Mouse (Mus musculus) midbrain, embryonic 14.5 days (tissue): Measurements from ENCODE around the gene Sez6l2. TPM values are rescaled to one million over a fixed set of nuclear protein-coding genes. Genes with fewer than 3 reads are reported as not detected.

ENCODE experiments used
- ATAC-seq: fragments of 200-750 bp; cut with Nextera tagmentation; 2 replicates; pipeline ENCODE4 v1.8.0; 2017; ENCODE audit warnings: moderate number of reproducible peaks, moderate library complexity; ENCODE audit not compliant: low FRiP score, low TSS enrichment
- DNase-seq: peaks from one replicate; pipeline ENCODE4 v3.0.0-alpha.2; 2015
- H3K27ac ChIP-seq: fragments of 300-500 bp; sonication (generic); replicated peaks from 2 replicates; pipeline ENCODE4 v1.5.1; 2014; ENCODE audit warnings: mild to moderate bottlenecking, low read depth, low read length, moderate library complexity
- H3K27me3 ChIP-seq: fragments of 300-500 bp; sonication (generic); 2 replicates; pipeline ENCODE4 v1.6.1; 2014; ENCODE audit warnings: low read length, control low read depth, mixed read lengths; ENCODE audit not compliant: control insufficient read depth, insufficient read depth
- H3K36me3 ChIP-seq: fragments of 300-500 bp; sonication (generic); 2 replicates; pipeline ENCODE4 v1.6.1; 2014; ENCODE audit warnings: low read length, control low read depth; ENCODE audit not compliant: control insufficient read depth, insufficient read depth
- H3K4me1 ChIP-seq: fragments of 300-500 bp; sonication (generic); 2 replicates; pipeline ENCODE4 v1.6.1; 2014; ENCODE audit warnings: mild to moderate bottlenecking, antibody characterized with exemption, low read length, control low read depth; ENCODE audit not compliant: control insufficient read depth, insufficient read depth
- H3K4me2 ChIP-seq: fragments of 300-500 bp; sonication (generic); 2 replicates; pipeline ENCODE4 v1.6.1; 2014; ENCODE audit warnings: mild to moderate bottlenecking, low read length, moderate library complexity
- H3K4me3 ChIP-seq: fragments of 300-500 bp; sonication (generic); replicated peaks from 2 replicates; pipeline ENCODE4 v1.5.1; 2014; ENCODE audit warnings: low read depth, low read length
- H3K9ac ChIP-seq: fragments of 300-500 bp; sonication (generic); replicated peaks from 2 replicates; pipeline ENCODE4 v1.6.1; 2014; ENCODE audit warnings: mild to moderate bottlenecking, low read length, moderate library complexity
- H3K9me3 ChIP-seq: fragments of 300-500 bp; sonication (generic); 2 replicates; pipeline ENCODE4 v1.6.1; 2016; ENCODE audit warnings: low read length, control low read depth, mixed read lengths; ENCODE audit not compliant: control insufficient read depth
- WGBS: fragments of 180-500 bp; shearing (Covaris S2); extraction: QIAGEN DNeasy Blood & Tissue Kit; methylation state at CpG from one replicate; pipeline ENCODE4 v1.1.7; 2014; 5-methylcytosine and 5-hydroxymethylcytosine counted together
- polyA plus RNA-seq: library from polyadenylated mRNA; unstranded; fragments of >200 nt; fragmentation: Nextera tagmentation; extraction: Ambion mirVana; gene quantifications from 2 replicates; pipeline ENCODE4 v1.2.1, GENCODE M21; 2014

The Sez6l2 gene
- polyA plus RNA-seq, 1 experiment from 2014 or later, result 59.1 TPM

DNA sequence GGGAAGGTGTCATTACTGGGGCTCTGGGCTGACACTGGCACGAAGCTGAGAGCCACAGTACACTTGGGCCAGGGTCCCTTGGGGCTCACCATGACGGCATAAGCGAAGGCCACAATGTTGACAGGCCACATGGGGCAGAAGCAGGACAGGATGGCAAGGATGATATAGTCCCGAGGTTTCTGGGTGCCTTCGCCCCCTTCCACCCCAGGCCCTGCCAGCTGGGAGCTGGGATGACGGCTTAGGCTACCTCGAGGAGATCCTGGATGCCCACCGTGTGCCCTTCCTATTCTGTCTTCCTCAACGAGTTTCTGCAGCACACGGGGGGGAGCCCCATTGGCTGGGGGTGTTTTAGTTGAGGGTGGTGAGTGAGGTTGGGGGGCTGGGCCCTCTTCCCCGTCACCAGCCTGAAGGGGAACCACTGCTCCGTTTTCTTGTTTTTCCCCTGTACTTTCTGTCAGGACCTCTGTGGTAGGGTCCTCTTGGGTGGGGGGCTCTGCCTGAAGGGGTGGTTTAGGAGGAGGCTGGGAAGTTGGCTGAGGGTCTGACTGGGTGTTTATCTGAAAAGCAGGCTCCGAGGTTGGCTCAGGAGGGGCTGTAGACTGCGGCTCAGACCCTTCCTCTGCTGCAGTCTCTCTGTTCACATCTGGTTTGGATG lies 69.1 kb downstream of the Sez6l2 start:
- WGBS, result 86% methylated on average over 14 of the region's 14 CpGs
- DNase-seq (no peak), ATAC-seq (no peak)
- Histone ChIP-seq H3K27ac (no peak overlapping the region), H3K4me2 (peak overlapping the region; percentile 84), H3K9ac (peak overlapping the region; percentile 80), H3K9me3 (no peaks in the 10 kb centered on the region), H3K27me3 (no peaks in the 10 kb centered on the region), H3K4me1 (peaks cover 57% of the 10 kb centered on the region), H3K36me3 (peaks cover 40% of the 10 kb centered on the region), H3K4me3 (peak overlapping the region; percentile 45)

DNA sequence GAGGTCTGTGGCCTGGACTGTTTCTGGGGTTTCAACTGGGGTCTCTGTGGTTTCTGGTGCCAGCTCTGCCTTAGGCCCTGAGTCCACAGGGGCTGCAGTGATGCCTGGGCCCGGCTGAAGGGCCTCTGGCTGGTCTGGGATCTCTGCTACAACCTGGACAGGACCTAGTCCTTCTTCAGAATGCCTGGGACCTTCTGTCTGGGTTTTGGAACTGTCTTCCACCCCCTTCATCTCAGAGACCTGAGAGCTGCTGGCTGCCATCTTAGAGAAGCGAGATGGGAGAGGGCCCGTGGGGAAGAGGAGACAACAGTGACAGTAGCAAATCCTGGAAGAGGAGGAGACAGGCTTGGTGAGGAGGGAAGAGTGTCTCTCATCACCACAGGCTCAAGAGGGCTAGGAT lies 69.7 kb downstream of the Sez6l2 start:
- Histone ChIP-seq H3K4me3 (peak overlapping the region; percentile 45), H3K9ac (peak overlapping the region; percentile 80), H3K27ac (peak overlapping the region; percentile 80; the same call in 1 of the 2 replicates), H3K36me3 (peaks cover 39% of the 10 kb centered on the region), H3K27me3 (no peaks in the 10 kb centered on the region), H3K4me2 (peak overlapping the region; percentile 84), H3K9me3 (no peaks in the 10 kb centered on the region), H3K4me1 (peaks cover 58% of the 10 kb centered on the region)
- WGBS, result 42% methylated on average over 3 of the region's 3 CpGs
- ATAC-seq (no peak), DNase-seq (no peak)

Other genes starting within 250 kb of the Sez6l2 start
- 95.0 and 115 TPM in 2 replicates for gene Coro1a, start 242.8 kb upstream of the Sez6l2 start, polyA plus RNA-seq
- 78.4 and 110 TPM in 2 replicates for gene Mapk3, start 191.0 kb upstream of the Sez6l2 start, polyA plus RNA-seq
- gene Gdpd3, start 184.2 kb upstream of the Sez6l2 start, polyA plus RNA-seq, result 2.0 and 3.4 TPM in 2 replicates
- 218 and 255 TPM in 2 replicates for gene Ypel3, start 173.6 kb upstream of the Sez6l2 start, polyA plus RNA-seq
- 0.22 and 0.24 TPM in 2 replicates for gene Tbx6, start 169.1 kb upstream of the Sez6l2 start, polyA plus RNA-seq
- 210 and 212 TPM in 2 replicates for gene Ppp4c, start 158.1 kb upstream of the Sez6l2 start, polyA plus RNA-seq
- 51.6 and 72.4 TPM in 2 replicates for gene Fam57b, start 152.9 kb upstream of the Sez6l2 start, polyA plus RNA-seq
- not detected in 2 replicates for gene 4930451I11Rik, start 118.9 kb upstream of the Sez6l2 start, polyA plus RNA-seq
- 9.7 and 15.3 TPM in 2 replicates for gene Doc2a, start 103.1 kb upstream of the Sez6l2 start, polyA plus RNA-seq
- 8.0 and 12.8 TPM in 2 replicates for gene Hirip3, start 88.6 kb upstream of the Sez6l2 start, polyA plus RNA-seq
- gene Ino80e, start 88.2 kb upstream of the Sez6l2 start, polyA plus RNA-seq, result 93.5 and 95.8 TPM in 2 replicates
- gene Taok2, start 65.9 kb upstream of the Sez6l2 start, polyA plus RNA-seq, result 39.0 and 39.5 TPM in 2 replicates
- 29.2 and 34.9 TPM in 2 replicates for gene Tmem219, start 27.6 kb upstream of the Sez6l2 start, polyA plus RNA-seq
- 98.6 and 106 TPM in 2 replicates for gene Kctd13, start 21.7 kb upstream of the Sez6l2 start, polyA plus RNA-seq
- gene Asphd1, start 981 bp upstream of the Sez6l2 start, polyA plus RNA-seq, result 6.5 and 7.0 TPM in 2 replicates
- 101 and 106 TPM in 2 replicates for gene Cdipt, start 25.4 kb downstream of the Sez6l2 start, polyA plus RNA-seq
- 1.1 and 1.3 TPM in 2 replicates for gene Cdiptos, start 25.5 kb downstream of the Sez6l2 start, polyA plus RNA-seq
- 1.7 and 3.1 TPM in 2 replicates for gene Mvp, start 64.1 kb downstream of the Sez6l2 start, polyA plus RNA-seq
- not detected in 2 replicates for gene Pagr1b, start 65.9 kb downstream of the Sez6l2 start, polyA plus RNA-seq
- 21.2 and 38.3 TPM in 2 replicates for gene Pagr1a, start 66.8 kb downstream of the Sez6l2 start, polyA plus RNA-seq
- gene Gm42742, start 70.5 kb downstream of the Sez6l2 start, polyA plus RNA-seq, result 53.4 and 64.6 TPM in 2 replicates
- gene Prrt2, start 70.6 kb downstream of the Sez6l2 start, polyA plus RNA-seq, result 21.8 and 28.9 TPM in 2 replicates
- 68.3 and 80.8 TPM in 2 replicates for gene Maz, start 76.5 kb downstream of the Sez6l2 start, polyA plus RNA-seq
- gene Kif22, start 91.9 kb downstream of the Sez6l2 start, polyA plus RNA-seq, result 18.9 and 30.2 TPM in 2 replicates
- not detected in 2 replicates for gene Zg16, start 136.8 kb downstream of the Sez6l2 start, polyA plus RNA-seq
- 0.84 and 2.2 TPM in 2 replicates for gene AI467606, start 140.8 kb downstream of the Sez6l2 start, polyA plus RNA-seq
- 0.11 and 0.67 TPM in 2 replicates for gene Qprt, start 171.7 kb downstream of the Sez6l2 start, polyA plus RNA-seq
- gene Spn, start 187.3 kb downstream of the Sez6l2 start, polyA plus RNA-seq, result not detected in 2 replicates
- 59.5 and 81.1 TPM in 2 replicates for gene Cd2bp2, start 245.5 kb downstream of the Sez6l2 start, polyA plus RNA-seq